Mouse (Mus musculus) left cerebral cortex, postnatal 14 days (tissue): Measurements from ENCODE around the gene Il2. TPM values are rescaled to one million over a fixed set of nuclear protein-coding genes. Genes with fewer than 3 reads are reported as not detected.

Source experiments
- DNase-seq, 2 experiments: peaks; one replicate each; pipeline ENCODE4 v3.0.0; 2021 to 2022; ENCODE audit warnings: low spot score in 2 of 2, mixed read lengths in 1 of 2
- intact Hi-C: fragments of 180-260 bp; cut with DNase I; formaldehyde crosslinking; loops from one replicate; pipeline ENCODE4 v1.15.1; 2025
- total RNA-seq, 2 experiments: library from RNA; stranded (reverse); gene quantifications; 2 replicates each; pipeline ENCODE4 v1.2.3; 2021

The Il2 gene
- total RNA-seq, 2 experiments from 2014 or later, result not detected

GRCm38 (mm10) chr3:37084860-37085259, 40.9 kb downstream of the Il2 start:
- intact Hi-C loops, result no loop called here
- no peak for DNase-seq

- DNase-seq, result peak; percentile 34 to 40
- intact Hi-C loops, result loop anchor here (5.0 kb wide), 1 partner anchor 129 kb away; no protein-coding TSS in a partner anchor
These were observed 52.5 kb downstream of the Il2 start for GRCm38 (mm10) chr3:37073211-37073610.

Other genes starting within 250 kb of the Il2 start
- not detected for gene Adad1, start 62.4 kb downstream of the Il2 start, total RNA-seq
- under 1 TPM in 1 of 2 experiments, not detected in 1; 0.27 TPM for gene Il21, start 106.7 kb upstream of the Il2 start, total RNA-seq
- gene Bbs12, start 186.6 kb upstream of the Il2 start, total RNA-seq, result 1 to 10 TPM; 4.4 to 4.9 TPM
- gene Cetn4, start 186.7 kb upstream of the Il2 start, total RNA-seq, result 1 to 10 TPM; 5.5 to 8.3 TPM
- 1 to 10 TPM; 3.1 to 4.1 TPM for gene Fgf2, start 222.4 kb upstream of the Il2 start, total RNA-seq